Mouse (Mus musculus): ENCODE measurements around the gene Tmem239. TPM values are rescaled to one million over a fixed set of nuclear protein-coding genes. Genes with fewer than 3 reads are reported as not detected.

Tmem239 gene
- polyA plus RNA-seq, 1 experiment: 0.02 TPM

- no peaks in the 10 kb centered on the region for H3K27me3 ChIP-seq (ENCODE audit: control insufficient read depth, insufficient read depth, insufficient read length)
- H3K36me3 ChIP-seq (ENCODE audit: control insufficient read depth, insufficient read depth): peaks cover 51% of the 10 kb centered on the region
- peaks cover 100% of the 10 kb centered on the region for H3K79me2 ChIP-seq (ENCODE audit: control insufficient read depth, insufficient read depth)
- TF ChIP-seq MYOG (IDR thresholded peaks at IDR 0.05; ENCODE audit: control insufficient read depth, extremely low read depth, insufficient read length) (no peak), CEBPB (IDR thresholded peaks at IDR 0.05; ENCODE audit: low read depth) (no peak), USF1 (IDR thresholded peaks at IDR 0.05; ENCODE audit: low read depth) (no peak), FOSL1 (IDR thresholded peaks at IDR 0.05; ENCODE audit: insufficient read depth, low read length, poor library complexity, severe bottlenecking) (no peak)
- no peak overlapping the region for H3ac ChIP-seq (ENCODE audit: control insufficient read depth, insufficient read length, low read depth)
- no peak overlapping the region for H3K4me3 ChIP-seq (ENCODE audit: insufficient read depth, poor library complexity, severe bottlenecking)
- H3K79me3 ChIP-seq (ENCODE audit: low read depth): peaks cover 56% of the 10 kb centered on the region
Measured at GRCm38 (mm10) chr2:130429851-130430250, 23.6 kb downstream of the Tmem239 start.

- Histone ChIP-seq H3ac (ENCODE audit: control insufficient read depth, insufficient read length, low read depth) (no peak overlapping the region), H3K79me2 (ENCODE audit: control insufficient read depth, insufficient read depth) (peaks cover 100% of the 10 kb centered on the region), H3K36me3 (ENCODE audit: control insufficient read depth, insufficient read depth) (peaks cover 53% of the 10 kb centered on the region), H3K27me3 (ENCODE audit: control insufficient read depth, insufficient read depth, insufficient read length) (no peaks in the 10 kb centered on the region), H3K79me3 (ENCODE audit: low read depth) (peaks cover 50% of the 10 kb centered on the region), H3K4me3 (ENCODE audit: insufficient read depth, poor library complexity, severe bottlenecking) (no peak overlapping the region)
- TF ChIP-seq CEBPB (IDR thresholded peaks at IDR 0.05; ENCODE audit: low read depth) (no peak), CTCF (IDR thresholded peaks at IDR 0.05; ENCODE audit: control insufficient read depth, insufficient read depth, insufficient read length) (no peak), MAX (IDR thresholded peaks at IDR 0.05) (no peak), MYOG (IDR thresholded peaks at IDR 0.05; ENCODE audit: control insufficient read depth, extremely low read depth, insufficient read length) (no peak), FOSL1 (IDR thresholded peaks at IDR 0.05; ENCODE audit: insufficient read depth, low read length, poor library complexity, severe bottlenecking) (no peak), USF1 (IDR thresholded peaks at IDR 0.05; ENCODE audit: low read depth) (no peak), MYOD1 (IDR thresholded peaks at IDR 0.05; ENCODE audit: control insufficient read depth, insufficient read length, low read depth) (no peak)
Measured at GRCm38 (mm10) chr2:130430484-130430883, 24.2 kb downstream of the Tmem239 start.

- no peak overlapping the region for H3K4me3 ChIP-seq (ENCODE audit: insufficient read depth, poor library complexity, severe bottlenecking)
- TF ChIP-seq CEBPB (IDR thresholded peaks at IDR 0.05; ENCODE audit: low read depth) (no peak), USF1 (IDR thresholded peaks at IDR 0.05; ENCODE audit: low read depth) (no peak), CTCF (IDR thresholded peaks at IDR 0.05; ENCODE audit: control insufficient read depth, insufficient read depth, insufficient read length) (no peak), MAX (IDR thresholded peaks at IDR 0.05) (no peak)
- peaks cover 51% of the 10 kb centered on the region for H3K36me3 ChIP-seq (ENCODE audit: control insufficient read depth, insufficient read depth)
- H3ac ChIP-seq (ENCODE audit: control insufficient read depth, insufficient read length, low read depth): no peak overlapping the region
- peaks cover 100% of the 10 kb centered on the region for H3K79me2 ChIP-seq (ENCODE audit: control insufficient read depth, insufficient read depth)
- no peaks in the 10 kb centered on the region for H3K27me3 ChIP-seq (ENCODE audit: control insufficient read depth, insufficient read depth, insufficient read length)
- H3K79me3 ChIP-seq (ENCODE audit: low read depth): peaks cover 40% of the 10 kb centered on the region
Measured at GRCm38 (mm10) chr2:130432157-130432556, 25.9 kb downstream of the Tmem239 start.

GRCm38 (mm10) chr2:130433152-130433551 is 26.9 kb downstream of the Tmem239 start:
- Histone ChIP-seq H3K79me3 (ENCODE audit: low read depth) (peaks cover 30% of the 10 kb centered on the region), H3K4me3 (ENCODE audit: insufficient read depth, poor library complexity, severe bottlenecking) (no peak overlapping the region), H3ac (ENCODE audit: control insufficient read depth, insufficient read length, low read depth) (no peak overlapping the region), H3K27me3 (ENCODE audit: control insufficient read depth, insufficient read depth, insufficient read length) (no peaks in the 10 kb centered on the region), H3K36me3 (ENCODE audit: control insufficient read depth, insufficient read depth) (peaks cover 50% of the 10 kb centered on the region), H3K79me2 (ENCODE audit: control insufficient read depth, insufficient read depth) (peaks cover 95% of the 10 kb centered on the region)
- TF ChIP-seq MYOD1 (IDR thresholded peaks at IDR 0.05; ENCODE audit: control insufficient read depth, insufficient read length, low read depth) (no peak), FOSL1 (IDR thresholded peaks at IDR 0.05; ENCODE audit: insufficient read depth, low read length, poor library complexity, severe bottlenecking) (no peak), MAX (IDR thresholded peaks at IDR 0.05) (no peak), USF1 (IDR thresholded peaks at IDR 0.05; ENCODE audit: low read depth) (no peak), CEBPB (IDR thresholded peaks at IDR 0.05; ENCODE audit: low read depth) (no peak), CTCF (IDR thresholded peaks at IDR 0.05; ENCODE audit: control insufficient read depth, insufficient read depth, insufficient read length) (no peak), MYOG (IDR thresholded peaks at IDR 0.05; ENCODE audit: control insufficient read depth, extremely low read depth, insufficient read length) (no peak)

GRCm38 (mm10) chr2:130436769-130437168 is 30.5 kb downstream of the Tmem239 start:
- H3K79me2 ChIP-seq (ENCODE audit: control insufficient read depth, insufficient read depth): peaks cover 58% of the 10 kb centered on the region
- peaks cover 65% of the 10 kb centered on the region for H3K36me3 ChIP-seq (ENCODE audit: control insufficient read depth, insufficient read depth)
- TF ChIP-seq FOSL1 (IDR thresholded peaks at IDR 0.05; ENCODE audit: insufficient read depth, low read length, poor library complexity, severe bottlenecking): no peak
- no peak for TF ChIP-seq CTCF (IDR thresholded peaks at IDR 0.05; ENCODE audit: control insufficient read depth, insufficient read depth, insufficient read length)
- TF ChIP-seq USF1 (IDR thresholded peaks at IDR 0.05; ENCODE audit: low read depth): no peak
- no peak for TF ChIP-seq MYOG (IDR thresholded peaks at IDR 0.05; ENCODE audit: control insufficient read depth, extremely low read depth, insufficient read length)
- TF ChIP-seq MYOD1 (IDR thresholded peaks at IDR 0.05; ENCODE audit: control insufficient read depth, insufficient read length, low read depth): no peak
- no peak for TF ChIP-seq MAX (IDR thresholded peaks at IDR 0.05)
- no peak for TF ChIP-seq CEBPB (IDR thresholded peaks at IDR 0.05; ENCODE audit: low read depth)
- H3ac ChIP-seq (ENCODE audit: control insufficient read depth, insufficient read length, low read depth): no peak overlapping the region
- H3K4me3 ChIP-seq (ENCODE audit: insufficient read depth, poor library complexity, severe bottlenecking): no peak overlapping the region
- H3K79me3 ChIP-seq (ENCODE audit: low read depth): peaks cover 19% of the 10 kb centered on the region
- H3K27me3 ChIP-seq (ENCODE audit: control insufficient read depth, insufficient read depth, insufficient read length): no peaks in the 10 kb centered on the region

- peaks cover 72% of the 10 kb centered on the region for H3K36me3 ChIP-seq (ENCODE audit: control insufficient read depth, insufficient read depth)
- H3ac ChIP-seq (ENCODE audit: control insufficient read depth, insufficient read length, low read depth): no peak overlapping the region
- no peak overlapping the region for H3K4me3 ChIP-seq (ENCODE audit: insufficient read depth, poor library complexity, severe bottlenecking)
- TF ChIP-seq FOSL1 (IDR thresholded peaks at IDR 0.05; ENCODE audit: insufficient read depth, low read length, poor library complexity, severe bottlenecking) (no peak), USF1 (IDR thresholded peaks at IDR 0.05; ENCODE audit: low read depth) (no peak), CEBPB (IDR thresholded peaks at IDR 0.05; ENCODE audit: low read depth) (no peak), MYOG (IDR thresholded peaks at IDR 0.05; ENCODE audit: control insufficient read depth, extremely low read depth, insufficient read length) (no peak), CTCF (IDR thresholded peaks at IDR 0.05; ENCODE audit: control insufficient read depth, insufficient read depth, insufficient read length) (no peak), MYOD1 (IDR thresholded peaks at IDR 0.05; ENCODE audit: control insufficient read depth, insufficient read length, low read depth) (no peak), MAX (IDR thresholded peaks at IDR 0.05) (no peak)
- peaks cover 13% of the 10 kb centered on the region for H3K79me3 ChIP-seq (ENCODE audit: low read depth)
- H3K79me2 ChIP-seq (ENCODE audit: control insufficient read depth, insufficient read depth): peaks cover 37% of the 10 kb centered on the region
- no peaks in the 10 kb centered on the region for H3K27me3 ChIP-seq (ENCODE audit: control insufficient read depth, insufficient read depth, insufficient read length)
Measured at GRCm38 (mm10) chr2:130438861-130439260, 32.6 kb downstream of the Tmem239 start.
